Mouse (Mus musculus) hindbrain, embryonic 14.5 days (tissue): ENCODE data around the gene Irf5. TPM values are rescaled to one million over a fixed set of nuclear protein-coding genes. Genes with fewer than 3 reads are reported as not detected.
"Not testable (repeated sequence)": the region's sequence is repeated elsewhere in the genome, so short reads cannot be mapped to it uniquely, and the experiment has no call there.

Experiments
- ATAC-seq: fragments of 200-750 bp; cut with Nextera tagmentation; 2 replicates; pipeline ENCODE4 v1.8.0; 2017; ENCODE audit warnings: moderate number of reproducible peaks, mild to moderate bottlenecking, moderate TSS enrichment, moderate library complexity; ENCODE audit not compliant: low FRiP score
- DNase-seq: peaks from one replicate; pipeline ENCODE4 v3.0.0-alpha.2; 2015; ENCODE audit warnings: low spot score
- H3K27ac ChIP-seq: fragments of 300-500 bp; sonication (generic); 2 replicates; pipeline ENCODE4 v1.5.1; 2014; ENCODE audit warnings: mild to moderate bottlenecking, moderate library complexity
- H3K27me3 ChIP-seq: fragments of 300-500 bp; sonication (generic); 2 replicates; pipeline ENCODE4 v1.6.1; 2014; ENCODE audit warnings: mild to moderate bottlenecking, low read length, mixed read lengths; ENCODE audit not compliant: control insufficient read depth, insufficient read depth
- H3K36me3 ChIP-seq: fragments of 300-500 bp; sonication (generic); replicated peaks from 2 replicates; pipeline ENCODE4 v1.6.1; 2014; ENCODE audit not compliant: control insufficient read depth, insufficient read depth
- H3K4me1 ChIP-seq: fragments of 300-500 bp; sonication (generic); replicated peaks from 2 replicates; pipeline ENCODE4 v1.6.1; 2014; ENCODE audit warnings: antibody characterized with exemption, low read length, mixed read lengths; ENCODE audit not compliant: control insufficient read depth, insufficient read depth
- H3K4me2 ChIP-seq: fragments of 300-500 bp; sonication (generic); replicated peaks from 2 replicates; pipeline ENCODE4 v1.6.1; 2014; ENCODE audit warnings: mild to moderate bottlenecking, moderate library complexity
- H3K4me3 ChIP-seq: fragments of 300-500 bp; sonication (generic); replicated peaks from 2 replicates; pipeline ENCODE4 v1.5.1; 2014; ENCODE audit warnings: mild to moderate bottlenecking, low read length
- H3K9ac ChIP-seq: fragments of 300-500 bp; sonication (generic); 2 replicates; pipeline ENCODE4 v1.6.1; 2014
- H3K9me3 ChIP-seq: fragments of 300-500 bp; sonication (generic); 2 replicates; pipeline ENCODE4 v1.6.1; 2016; ENCODE audit warnings: low read length; ENCODE audit not compliant: control insufficient read depth
- WGBS: fragments of 180-500 bp; shearing (Covaris S2); extraction: QIAGEN DNeasy Blood & Tissue Kit; methylation state at CpG from one replicate; pipeline ENCODE4 v1.1.7; 2014; 5-methylcytosine and 5-hydroxymethylcytosine counted together
- polyA plus RNA-seq: library from polyadenylated mRNA; unstranded; fragments of >200 nt; fragmentation: Nextera tagmentation; extraction: Ambion mirVana; gene quantifications from 2 replicates; pipeline ENCODE4 v1.2.1, GENCODE M21; 2014

The Irf5 gene
- polyA plus RNA-seq, 1 experiment from 2014 or later: 1.7 TPM

- Histone ChIP-seq H3K9ac (no peak overlapping the region), H3K36me3 (peaks cover 96% of the 10 kb centered on the region), H3K27me3 (no peaks in the 10 kb centered on the region), H3K9me3 (no peaks in the 10 kb centered on the region), H3K27ac (no peak overlapping the region), H3K4me1 (no peaks in the 10 kb centered on the region), H3K4me2 (no peak overlapping the region), H3K4me3 (no peak overlapping the region)
- WGBS: 94% methylated on average over 2 of the region's 2 CpGs
- DNase-seq (no peak), ATAC-seq (no peak)
These were observed 30.7 kb downstream of the Irf5 start for GRCm38 (mm10) chr6:29557112-29557511.

- H3K9me3 ChIP-seq, H3K4me3 ChIP-seq, H3K4me1 ChIP-seq, H3K4me2 ChIP-seq, H3K9ac ChIP-seq, DNase-seq, H3K27ac ChIP-seq, H3K27me3 ChIP-seq, ATAC-seq: not testable (repeated sequence)
- peaks cover 93% of the 10 kb centered on the region for H3K36me3 ChIP-seq
- 89% methylated on average over 3 of the region's 3 CpGs for WGBS
These were observed 50.0 kb downstream of the Irf5 start for GRCm38 (mm10) chr6:29576388-29576787.

- ATAC-seq (no peak), DNase-seq (no peak)
- Histone ChIP-seq H3K36me3 (peaks cover 90% of the 10 kb centered on the region), H3K9ac (no peak overlapping the region), H3K27me3 (no peaks in the 10 kb centered on the region), H3K4me2 (no peak overlapping the region), H3K27ac (no peak overlapping the region), H3K4me1 (no peaks in the 10 kb centered on the region), H3K9me3 (no peaks in the 10 kb centered on the region), H3K4me3 (no peak overlapping the region)
- 100% methylated on average over 1 of the region's 1 CpGs for WGBS
These were observed 54.3 kb downstream of the Irf5 start for GRCm38 (mm10) chr6:29580770-29581169.

- Histone ChIP-seq H3K4me1 (no peaks in the 10 kb centered on the region), H3K27me3 (no peaks in the 10 kb centered on the region), H3K4me3 (no peak overlapping the region), H3K36me3 (peaks cover 92% of the 10 kb centered on the region), H3K9ac (no peak overlapping the region), H3K4me2 (no peak overlapping the region), H3K27ac (no peak overlapping the region), H3K9me3 (no peaks in the 10 kb centered on the region)
- no peak for DNase-seq
- no peak for ATAC-seq
- WGBS: 99% methylated on average over 3 of the region's 3 CpGs
These were observed 54.8 kb downstream of the Irf5 start for GRCm38 (mm10) chr6:29581202-29581601.

Other genes starting within 250 kb of the Irf5 start
- gene Fam71f2, start 247.0 kb upstream of the Irf5 start, polyA plus RNA-seq: 0.23 and 0.54 TPM in 2 replicates
- gene Fam71f1, start 207.5 kb upstream of the Irf5 start, polyA plus RNA-seq: not detected in 2 replicates
- 187 and 199 TPM in 2 replicates for gene Calu, start 178.6 kb upstream of the Irf5 start, polyA plus RNA-seq
- 0.46 and 0.48 TPM in 2 replicates for gene Opn1sw, start 138.2 kb upstream of the Irf5 start, polyA plus RNA-seq
- gene Ccdc136, start 130.3 kb upstream of the Irf5 start, polyA plus RNA-seq: 53.2 and 55.7 TPM in 2 replicates
- gene Flnc, start 93.4 kb upstream of the Irf5 start, polyA plus RNA-seq: 4.8 and 6.8 TPM in 2 replicates
- gene Atp6v1f, start 58.9 kb upstream of the Irf5 start, polyA plus RNA-seq: 319 and 346 TPM in 2 replicates
- 0.70 TPM in 1 of 2 replicates, not detected in the other for gene Atp6v1fnb, start 55.2 kb upstream of the Irf5 start, polyA plus RNA-seq
- 16.3 and 19.9 TPM in 2 replicates for gene Kcp, start 18.7 kb upstream of the Irf5 start, polyA plus RNA-seq
- 85.4 and 93.7 TPM in 2 replicates for gene Tnpo3, start 83.3 kb downstream of the Irf5 start, polyA plus RNA-seq
- 7.9 and 8.6 TPM in 2 replicates for gene Tspan33, start 167.6 kb downstream of the Irf5 start, polyA plus RNA-seq
- gene Smo, start 208.9 kb downstream of the Irf5 start, polyA plus RNA-seq: 13.9 and 15.6 TPM in 2 replicates
- gene Ahcyl2, start 241.4 kb downstream of the Irf5 start, polyA plus RNA-seq: 24.2 and 27.1 TPM in 2 replicates